Mouse (Mus musculus) MEL (cell line): ENCODE measurements around the gene Hoxc5. TPM values are rescaled to one million over a fixed set of nuclear protein-coding genes. Genes with fewer than 3 reads are reported as not detected.

ENCODE experiments used
- DNase-seq: peaks from one replicate; pipeline ENCODE4 v3.0.0; 2011; ENCODE audit warnings: low read depth, low spot score
- H3K27ac ChIP-seq: 2 replicates; pipeline ENCODE4 v1.5.1; 2012; ENCODE audit warnings: low read depth, mild to moderate bottlenecking, control low read depth, low read length, moderate library complexity; ENCODE audit not compliant: control insufficient read depth
- H3K27me3 ChIP-seq, 2 experiments: fragments of 150-350 bp in 1 of 2; sonication (generic) in 1 of 2; 2 replicates each; pipeline ENCODE4 v1.6.1; 2012; ENCODE audit warnings: low read length in 2 of 2, mild to moderate bottlenecking in 2 of 2, improper control_type of control experiment in 1 of 2, moderate library complexity in 1 of 2; ENCODE audit not compliant: insufficient read depth in 2 of 2, control insufficient read depth in 1 of 2
- H3K36me3 ChIP-seq, 2 experiments: 2 replicates each; pipeline ENCODE4 v1.6.1; 2012 to 2014; ENCODE audit warnings: low read length in 2 of 2, improper control_type of control experiment in 1 of 2, inconsistent platforms in 1 of 2, mild to moderate bottlenecking in 1 of 2; ENCODE audit not compliant: insufficient read depth in 2 of 2, control insufficient read depth in 1 of 2
- H3K4me1 ChIP-seq, 2 experiments: fragments of 150-350 bp in 1 of 2; sonication (generic) in 1 of 2; 2 replicates each; pipeline ENCODE4 v1.6.1; 2012; ENCODE audit warnings: low read length in 2 of 2, improper control_type of control experiment in 1 of 2, mild to moderate bottlenecking in 1 of 2; ENCODE audit not compliant: insufficient read depth in 2 of 2, control insufficient read depth in 1 of 2
- H3K4me3 ChIP-seq, 2 experiments: fragments of 150-350 bp in 1 of 2; sonication (generic) in 1 of 2; 2 replicates each; pipeline ENCODE4 v1.5.1; 2012; ENCODE audit warnings: low read depth in 2 of 2, low read length in 2 of 2, mild to moderate bottlenecking in 2 of 2, moderate library complexity in 2 of 2, control low read depth in 1 of 2, improper control_type of control experiment in 1 of 2; ENCODE audit not compliant: control insufficient read depth in 1 of 2, insufficient read depth in 1 of 2
- H3K79me2 ChIP-seq: 2 replicates; pipeline ENCODE4 v1.6.1; 2012; ENCODE audit warnings: mild to moderate bottlenecking, low read length, moderate library complexity; ENCODE audit not compliant: control insufficient read depth, poor library complexity, insufficient read depth
- H3K9ac ChIP-seq: 2 replicates; pipeline ENCODE4 v1.6.1; 2012; ENCODE audit warnings: low read depth, mild to moderate bottlenecking, control low read depth, low read length, moderate library complexity; ENCODE audit not compliant: control insufficient read depth, poor library complexity, severe bottlenecking
- H3K9me3 ChIP-seq: fragments of 150-350 bp; sonication (generic); replicated peaks from 2 replicates; pipeline ENCODE4 v1.6.1; 2012; ENCODE audit warnings: mild to moderate bottlenecking, low read length, improper control_type of control experiment, moderate library complexity; ENCODE audit not compliant: insufficient read depth
- BHLHE40 ChIP-seq: IDR thresholded peaks from 2 replicates; pipeline ENCODE4 v1.6.1; 2012; ENCODE audit warnings: low read depth, mild to moderate bottlenecking, inconsistent platforms, low read length, improper control_type of control experiment, borderline replicate concordance
- CHD2 ChIP-seq: IDR thresholded peaks from 2 replicates; pipeline ENCODE4 v1.6.1; 2011; ENCODE audit warnings: low read length, improper control_type of control experiment
- CTCF ChIP-seq, 3 experiments: IDR thresholded peaks in 2 of 3; conservative IDR thresholded peaks in 1 of 3; 2 replicates each; pipeline ENCODE4 v1.5.1; 2011 to 2012; ENCODE audit warnings: low read length in 3 of 3, low read depth in 2 of 3, mild to moderate bottlenecking in 2 of 3, improper control_type of control experiment in 1 of 3, inconsistent platforms in 1 of 3, mixed read lengths in 1 of 3, moderate library complexity in 1 of 3; ENCODE audit not compliant: control insufficient read depth in 1 of 3, insufficient read depth in 1 of 3, poor library complexity in 1 of 3, severe bottlenecking in 1 of 3
- E2F4 ChIP-seq: IDR thresholded peaks from 2 replicates; pipeline ENCODE4 v1.6.1; 2011; ENCODE audit warnings: low read depth, low read length, improper control_type of control experiment, borderline replicate concordance
- GATA1 ChIP-seq: IDR thresholded peaks from 2 replicates; pipeline ENCODE4 v1.6.1; 2011; ENCODE audit warnings: low read depth, low read length, improper control_type of control experiment
- HCFC1 ChIP-seq: IDR thresholded peaks from 2 replicates; pipeline ENCODE4 v1.6.1; 2012; ENCODE audit warnings: low read depth, mild to moderate bottlenecking, inconsistent platforms, low read length, improper control_type of control experiment, moderate library complexity
- KAT2A ChIP-seq: conservative IDR thresholded peaks from 2 replicates; pipeline ENCODE4 v1.6.1; 2012; ENCODE audit warnings: low read depth, low read length, improper control_type of control experiment, inconsistent platforms
- MAZ ChIP-seq: IDR thresholded peaks from 2 replicates; pipeline ENCODE4 v1.6.1; 2012; ENCODE audit warnings: low read depth, mild to moderate bottlenecking, inconsistent platforms, low read length, improper control_type of control experiment
- MEF2A ChIP-seq: IDR thresholded peaks from 2 replicates; pipeline ENCODE4 v1.6.1; 2014; ENCODE audit warnings: low read depth, mild to moderate bottlenecking, inconsistent platforms, low read length, improper control_type of control experiment; ENCODE audit not compliant: poor library complexity, insufficient replicate concordance, severe bottlenecking; ENCODE audit errors: extremely low read depth
- MXI1 ChIP-seq: IDR thresholded peaks from 2 replicates; pipeline ENCODE4 v1.6.1; 2011; ENCODE audit warnings: mild to moderate bottlenecking, low read depth, low read length, improper control_type of control experiment
- MYC ChIP-seq: IDR thresholded peaks from 2 replicates; pipeline ENCODE4 v1.6.1; 2011; ENCODE audit warnings: low read depth, mild to moderate bottlenecking, low read length, improper control_type of control experiment, moderate library complexity
- NRF1 ChIP-seq: IDR thresholded peaks from 2 replicates; pipeline ENCODE4 v1.6.1; 2014; ENCODE audit warnings: low read depth, mild to moderate bottlenecking, inconsistent platforms, low read length, improper control_type of control experiment, moderate library complexity; ENCODE audit not compliant: poor library complexity, insufficient read depth, severe bottlenecking
- POLR2AphosphoS2 ChIP-seq: IDR thresholded peaks from 2 replicates; pipeline ENCODE4 v1.6.1; 2011; ENCODE audit warnings: low read length, improper control_type of control experiment
- RCOR1 ChIP-seq: IDR thresholded peaks from 2 replicates; pipeline ENCODE4 v1.6.1; 2012; ENCODE audit warnings: low read depth, mild to moderate bottlenecking, inconsistent platforms, low read length, improper control_type of control experiment
- SMC3 ChIP-seq: IDR thresholded peaks from 2 replicates; pipeline ENCODE4 v1.6.1; 2011; ENCODE audit warnings: low read depth, low read length, improper control_type of control experiment
- TAL1 ChIP-seq: IDR thresholded peaks from 2 replicates; pipeline ENCODE4 v1.6.1; 2012; ENCODE audit warnings: mild to moderate bottlenecking, inconsistent platforms, low read length, moderate library complexity, mixed read lengths
- TBP ChIP-seq: IDR thresholded peaks from 2 replicates; pipeline ENCODE4 v1.8.0; 2011; ENCODE audit warnings: low read depth, low read length, improper control_type of control experiment
- ZC3H11A ChIP-seq: IDR thresholded peaks from 2 replicates; pipeline ENCODE4 v1.6.1; 2012; ENCODE audit warnings: low read depth, mild to moderate bottlenecking, inconsistent platforms, low read length, improper control_type of control experiment
- ZKSCAN1 ChIP-seq: IDR thresholded peaks from 2 replicates; pipeline ENCODE4 v1.6.1; 2012; ENCODE audit warnings: low read depth, mild to moderate bottlenecking, inconsistent platforms, low read length, improper control_type of control experiment, moderate library complexity
- polyA plus RNA-seq, 2 experiments: library from polyadenylated mRNA; stranded (reverse) in 1 of 2; unstranded in 1 of 2; fragments of >175 nt in 1 of 2; fragments of >200 nt in 1 of 2; gene quantifications; 2 replicates each; pipeline versions ENCODE4 v1.2.1 to v1.2.4; 2012; ENCODE audit warnings: low replicate concordance in 2 of 2, low read depth in 1 of 2; ENCODE audit not compliant: insufficient read length in 2 of 2, insufficient read depth in 1 of 2, missing spikeins in 1 of 2
- total RNA-seq: library from RNA; depleted of rRNA; stranded (reverse); fragments of 300-350 nt; gene quantifications from 2 replicates; pipeline ENCODE4 v1.2.3, GENCODE M21; 2012

Gene Hoxc5
- total and polyA plus RNA-seq, 3 experiments: 0.46 to 3.0 TPM; not detected in 1

GRCm38 (mm10) chr15:103032646-103033575, 65.7 kb downstream of the Hoxc5 start:
- H3K27ac ChIP-seq: no peak overlapping the region
- no peak for DNase-seq
- no peaks in the 10 kb centered on the region for H3K27me3 ChIP-seq
- no peak for TF ChIP-seq CHD2
- no peak for TF ChIP-seq GATA1
- TF ChIP-seq MEF2A: no peak
- TF ChIP-seq MAZ: no peak
- TF ChIP-seq BHLHE40: no peak
- no peak for TF ChIP-seq TBP
- TF ChIP-seq POLR2AphosphoS2: no peak
- TF ChIP-seq E2F4: no peak
- no peak for TF ChIP-seq ZKSCAN1
- no peak for TF ChIP-seq KAT2A
- no peak for TF ChIP-seq MYC
- no peak for TF ChIP-seq ZC3H11A
- TF ChIP-seq TAL1: no peak
- no peak for TF ChIP-seq MXI1
- no peak for TF ChIP-seq SMC3
- no peak for TF ChIP-seq RCOR1
- TF ChIP-seq HCFC1: no peak
- no peak for TF ChIP-seq NRF1
- TF ChIP-seq CTCF (IDR thresholded peaks at IDR 0.05 in 2 of 3, conservative IDR thresholded peaks at IDR 0.05 in 1 of 3; ENCODE audit: control insufficient read depth in 1 of 3, insufficient read depth in 1 of 3, low read depth in 2 of 3, low read length in 3 of 3, poor library complexity in 1 of 3, severe bottlenecking in 1 of 3): no peak
- H3K36me3 ChIP-seq: peaks cover 0 to 4% of the 10 kb centered on the region in 2 experiments; a peak in 2 of 4 replicates
- peaks cover 0 to 9% of the 10 kb centered on the region in 2 experiments; a peak in 3 of 4 replicates for H3K4me1 ChIP-seq
- no peak overlapping the region for H3K9ac ChIP-seq
- H3K79me2 ChIP-seq: peaks cover 9% of the 10 kb centered on the region
- no peaks in the 10 kb centered on the region for H3K9me3 ChIP-seq
- H3K4me3 ChIP-seq: no peak overlapping the region
